Mouse (Mus musculus) kidney, embryonic 15.5 days (tissue): Measurements from ENCODE around the gene Scn2a. TPM values are rescaled to one million over a fixed set of nuclear protein-coding genes. Genes with fewer than 3 reads are reported as not detected.
"Not testable (repeated sequence)": the region's sequence is repeated elsewhere in the genome, so short reads cannot be mapped to it uniquely, and the experiment has no call there.

Source experiments
- ATAC-seq: fragments of 200-750 bp; cut with Nextera tagmentation; replicated peaks from 2 replicates; pipeline ENCODE4 v1.8.0; 2017; ENCODE audit warnings: moderate TSS enrichment; ENCODE audit not compliant: low FRiP score
- H3K27ac ChIP-seq: fragments of 300-500 bp; sonication (generic); 2 replicates; pipeline ENCODE4 v1.5.1; 2015; ENCODE audit warnings: mild to moderate bottlenecking, inconsistent platforms
- H3K27me3 ChIP-seq: fragments of 300-500 bp; sonication (generic); 2 replicates; pipeline ENCODE4 v1.6.1; 2015; ENCODE audit warnings: inconsistent platforms
- H3K36me3 ChIP-seq: fragments of 300-500 bp; sonication (generic); 2 replicates; pipeline ENCODE4 v1.6.1; 2015; ENCODE audit warnings: inconsistent platforms
- H3K4me1 ChIP-seq: fragments of 300-500 bp; sonication (generic); 2 replicates; pipeline ENCODE4 v1.6.1; 2015; ENCODE audit warnings: inconsistent platforms
- H3K4me2 ChIP-seq: fragments of 300-500 bp; sonication (generic); 2 replicates; pipeline ENCODE4 v1.6.1; 2015; ENCODE audit warnings: moderate library complexity, mild to moderate bottlenecking, inconsistent platforms
- H3K4me3 ChIP-seq: fragments of 300-500 bp; sonication (generic); replicated peaks from 2 replicates; pipeline ENCODE4 v1.5.1; 2015; ENCODE audit warnings: mild to moderate bottlenecking, inconsistent platforms
- H3K9ac ChIP-seq: fragments of 300-500 bp; sonication (generic); 2 replicates; pipeline ENCODE4 v1.6.1; 2015; ENCODE audit warnings: mild to moderate bottlenecking, inconsistent platforms
- H3K9me3 ChIP-seq: fragments of 300-500 bp; sonication (generic); replicated peaks from 2 replicates; pipeline ENCODE4 v1.6.1; 2016; ENCODE audit warnings: inconsistent platforms
- WGBS: fragments of 180-500 bp; shearing (Covaris S2); methylation state at CpG from one replicate; pipeline ENCODE4 v1.1.7; 2015; ENCODE audit warnings: mixed read lengths; 5-methylcytosine and 5-hydroxymethylcytosine counted together
- polyA plus RNA-seq: library from polyadenylated mRNA; unstranded; fragments of >200 nt; fragmentation: Nextera tagmentation; extraction: Ambion mirVana; gene quantifications from 2 replicates; pipeline ENCODE4 v1.2.1, GENCODE M21; 2015

Gene Scn2a
- polyA plus RNA-seq, 1 experiment from 2014 or later: 2.2 TPM

- H3K4me1 ChIP-seq: no peaks in the 10 kb centered on the region
- H3K27me3 ChIP-seq: no peaks in the 10 kb centered on the region
- H3K9ac ChIP-seq: no peak overlapping the region
- no peak overlapping the region for H3K4me2 ChIP-seq
- H3K9me3 ChIP-seq: no peaks in the 10 kb centered on the region
- 86% methylated on average over 6 of the region's 6 CpGs for WGBS
- H3K4me3 ChIP-seq: no peak overlapping the region
- ATAC-seq: no peak
- no peak overlapping the region for H3K27ac ChIP-seq
- no peaks in the 10 kb centered on the region for H3K36me3 ChIP-seq
Observed at GRCm38 (mm10) chr2:65722219-65722800, 101.7 kb downstream of the Scn2a start.

GRCm38 (mm10) chr2:65745400-65745799 is 124.8 kb downstream of the Scn2a start:
- H3K4me2 ChIP-seq: no peak overlapping the region
- WGBS: 72% methylated on average over 5 of the region's 5 CpGs
- no peaks in the 10 kb centered on the region for H3K9me3 ChIP-seq
- H3K36me3 ChIP-seq: no peaks in the 10 kb centered on the region
- no peak for ATAC-seq
- H3K4me1 ChIP-seq: no peaks in the 10 kb centered on the region
- H3K27ac ChIP-seq: no peak overlapping the region
- no peaks in the 10 kb centered on the region for H3K27me3 ChIP-seq
- H3K4me3 ChIP-seq: no peak overlapping the region
- no peak overlapping the region for H3K9ac ChIP-seq

- ATAC-seq: no peak
- WGBS: 46% methylated on average over 7 of the region's 7 CpGs
Observed at GRCm38 (mm10) chr2:65782442-65782841, 161.9 kb downstream of the Scn2a start.

GRCm38 (mm10) chr2:65783392-65783791 is 162.8 kb downstream of the Scn2a start:
- no peak overlapping the region for H3K4me3 ChIP-seq
- ATAC-seq: no peak
- H3K27ac ChIP-seq: no peak overlapping the region
- 73% methylated on average over 2 of the region's 2 CpGs for WGBS
- no peaks in the 10 kb centered on the region for H3K36me3 ChIP-seq
- no peaks in the 10 kb centered on the region for H3K4me1 ChIP-seq
- no peaks in the 10 kb centered on the region for H3K27me3 ChIP-seq
- H3K4me2 ChIP-seq: no peak overlapping the region
- H3K9ac ChIP-seq: no peak overlapping the region
- no peaks in the 10 kb centered on the region for H3K9me3 ChIP-seq

More at GRCm38 (mm10) chr2:65782442-65782841, 161.9 kb downstream of the Scn2a start:
- no peaks in the 10 kb centered on the region for H3K27me3 ChIP-seq
- no peaks in the 10 kb centered on the region for H3K4me1 ChIP-seq
- no peaks in the 10 kb centered on the region for H3K36me3 ChIP-seq
- no peak overlapping the region for H3K4me2 ChIP-seq
- H3K9ac ChIP-seq: no peak overlapping the region
- H3K27ac ChIP-seq: no peak overlapping the region
- H3K4me3 ChIP-seq: no peak overlapping the region
- no peaks in the 10 kb centered on the region for H3K9me3 ChIP-seq

- no peak overlapping the region for H3K27ac ChIP-seq
- H3K4me1 ChIP-seq: no peaks in the 10 kb centered on the region
- no peak overlapping the region for H3K9ac ChIP-seq
- 34% methylated on average over 3 of the region's 3 CpGs for WGBS
- no peaks in the 10 kb centered on the region for H3K36me3 ChIP-seq
- H3K27me3 ChIP-seq: no peaks in the 10 kb centered on the region
- H3K9me3 ChIP-seq: peaks cover 13% of the 10 kb centered on the region
- H3K4me2 ChIP-seq: no peak overlapping the region
- H3K4me3 ChIP-seq: no peak overlapping the region
- no peak for ATAC-seq
Observed at GRCm38 (mm10) chr2:65792516-65792915, 171.9 kb downstream of the Scn2a start.

GRCm38 (mm10) chr2:65793593-65793992 is 173.0 kb downstream of the Scn2a start:
- H3K4me1 ChIP-seq: no peaks in the 10 kb centered on the region
- H3K27me3 ChIP-seq: no peaks in the 10 kb centered on the region
- ATAC-seq: no peak
- no peak overlapping the region for H3K4me3 ChIP-seq
- H3K36me3 ChIP-seq: no peaks in the 10 kb centered on the region
- WGBS: 66% methylated on average over 2 of the region's 2 CpGs
- H3K27ac ChIP-seq: no peak overlapping the region
- no peak overlapping the region for H3K9ac ChIP-seq
- H3K9me3 ChIP-seq: peaks cover 13% of the 10 kb centered on the region
- H3K4me2 ChIP-seq: no peak overlapping the region

GRCm38 (mm10) chr2:65801054-65801709 is 180.6 kb downstream of the Scn2a start:
- no peak overlapping the region for H3K4me3 ChIP-seq
- no peak overlapping the region for H3K9ac ChIP-seq
- H3K36me3 ChIP-seq: no peaks in the 10 kb centered on the region
- no peaks in the 10 kb centered on the region for H3K4me1 ChIP-seq
- H3K27me3 ChIP-seq: no peaks in the 10 kb centered on the region
- no peak overlapping the region for H3K27ac ChIP-seq
- peaks cover 6% of the 10 kb centered on the region; the same call in 1 of the 2 replicates for H3K9me3 ChIP-seq
- ATAC-seq: peak; percentile 54; the same call in 1 of the 2 replicates
- H3K4me2 ChIP-seq: no peak overlapping the region
- WGBS: 61% methylated on average over 1 of the region's 1 CpGs

GRCm38 (mm10) chr2:65806556-65806955 is 186.0 kb downstream of the Scn2a start:
- Histone ChIP-seq H3K27ac (no peak overlapping the region), H3K9me3 (no peaks in the 10 kb centered on the region), H3K27me3 (no peaks in the 10 kb centered on the region), H3K36me3 (no peaks in the 10 kb centered on the region), H3K4me3 (no peak overlapping the region), H3K9ac (no peak overlapping the region), H3K4me2 (no peak overlapping the region), H3K4me1 (no peaks in the 10 kb centered on the region)
- WGBS: 85% methylated on average over 6 of the region's 6 CpGs
- no peak for ATAC-seq

GRCm38 (mm10) chr2:65811203-65811602 is 190.6 kb downstream of the Scn2a start:
- not testable (repeated sequence) for H3K27me3 ChIP-seq, H3K4me3 ChIP-seq, H3K4me2 ChIP-seq, H3K4me1 ChIP-seq, ATAC-seq, H3K9ac ChIP-seq, H3K36me3 ChIP-seq, H3K9me3 ChIP-seq, H3K27ac ChIP-seq
- WGBS: 87% methylated on average over 6 of the region's 6 CpGs

Other genes with a start within 250 kb of the Scn2a start
- 0.37 and 1.3 TPM in 2 replicates for gene Scn3a, start 53.1 kb upstream of the Scn2a start, polyA plus RNA-seq
- 2.3 and 2.5 TPM in 2 replicates for gene Csrnp3, start 225.0 kb downstream of the Scn2a start, polyA plus RNA-seq